Mouse (Mus musculus) embryonic facial prominence, embryonic 11.5 days (tissue): ENCODE results near the gene Plppr2. TPM values are rescaled to one million over a fixed set of nuclear protein-coding genes. Genes with fewer than 3 reads are reported as not detected.

Experiments used
- ATAC-seq: fragments of 200-750 bp; cut with Nextera tagmentation; replicated peaks from 2 replicates; pipeline ENCODE4 v1.8.0; 2017; ENCODE audit warnings: low read depth; ENCODE audit not compliant: insufficient number of reproducible peaks, low FRiP score, low TSS enrichment
- DNase-seq: peaks from one replicate; pipeline ENCODE4 v3.0.0-alpha.2; 2015; ENCODE audit warnings: low spot score
- H3K27ac ChIP-seq: fragments of 300-500 bp; sonication (generic); replicated peaks from 2 replicates; pipeline ENCODE4 v1.5.1; 2014; ENCODE audit warnings: mild to moderate bottlenecking, low read depth, low read length, control low read depth
- H3K27me3 ChIP-seq: fragments of 300-500 bp; sonication (generic); 2 replicates; pipeline ENCODE4 v1.6.1; 2014; ENCODE audit warnings: mild to moderate bottlenecking, low read length, moderate library complexity, mixed read lengths; ENCODE audit not compliant: control insufficient read depth, insufficient read depth
- H3K36me3 ChIP-seq: fragments of 300-500 bp; sonication (generic); replicated peaks from 2 replicates; pipeline ENCODE4 v1.6.1; 2014; ENCODE audit warnings: low read depth, mild to moderate bottlenecking, low read length, moderate library complexity, mixed read lengths; ENCODE audit not compliant: control insufficient read depth, insufficient read depth
- H3K4me1 ChIP-seq: fragments of 300-500 bp; sonication (generic); 2 replicates; pipeline ENCODE4 v1.6.1; 2014; ENCODE audit warnings: low read length, mixed read lengths; ENCODE audit not compliant: control insufficient read depth, insufficient read depth
- H3K4me2 ChIP-seq: fragments of 300-500 bp; sonication (generic); 2 replicates; pipeline ENCODE4 v1.6.1; 2014; ENCODE audit warnings: low read depth, mild to moderate bottlenecking, control low read depth, low read length, moderate library complexity
- H3K4me3 ChIP-seq: fragments of 300-500 bp; sonication (generic); 2 replicates; pipeline ENCODE4 v1.5.1; 2014; ENCODE audit warnings: low read depth, low read length, control low read depth
- H3K9ac ChIP-seq: fragments of 300-500 bp; sonication (generic); replicated peaks from 2 replicates; pipeline ENCODE4 v1.6.1; 2014; ENCODE audit warnings: mild to moderate bottlenecking, control low read depth, low read length
- H3K9me3 ChIP-seq: fragments of 300-500 bp; sonication (generic); replicated peaks from 2 replicates; pipeline ENCODE4 v1.6.1; 2016; ENCODE audit warnings: mild to moderate bottlenecking, low read length, inconsistent platforms, mixed read lengths; ENCODE audit not compliant: control insufficient read depth
- WGBS: fragments of 180-500 bp; shearing (Covaris S2); extraction: QIAGEN DNeasy Blood & Tissue Kit; methylation state at CpG from one replicate; pipeline ENCODE4 v1.1.7; 2014; 5-methylcytosine and 5-hydroxymethylcytosine counted together
- polyA plus RNA-seq: library from polyadenylated mRNA; unstranded; fragments of >200 nt; fragmentation: Nextera tagmentation; extraction: Ambion mirVana; gene quantifications from 2 replicates; pipeline ENCODE4 v1.2.1, GENCODE M21; 2014

The Plppr2 gene
- polyA plus RNA-seq, 1 experiment from 2014 or later, result 6.9 TPM

DNA sequence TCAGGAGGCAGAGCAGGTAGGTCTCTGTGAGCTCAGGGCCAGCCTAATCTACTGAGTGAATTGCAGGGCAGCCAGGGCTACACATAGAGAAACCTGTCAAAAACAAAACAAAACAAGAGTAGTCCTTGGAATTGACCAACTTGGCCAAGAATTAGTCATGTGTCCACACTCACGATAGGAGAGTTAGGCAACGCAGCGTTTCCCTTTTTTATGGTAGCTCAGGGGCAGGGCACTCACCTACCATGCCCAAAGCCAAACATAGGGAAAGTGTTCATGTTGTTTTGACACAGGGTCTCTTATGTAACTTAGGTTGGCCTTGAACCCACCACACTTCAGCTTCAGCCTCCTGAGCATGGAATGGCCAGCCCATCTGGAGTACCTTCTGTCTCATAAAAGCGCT lies 32.5 kb downstream of the Plppr2 start:
- H3K4me3 ChIP-seq, result no peak overlapping the region
- no peak for ATAC-seq
- no peaks in the 10 kb centered on the region for H3K36me3 ChIP-seq
- no peak overlapping the region for H3K4me2 ChIP-seq
- H3K9me3 ChIP-seq, result no peaks in the 10 kb centered on the region
- no peak overlapping the region for H3K27ac ChIP-seq
- H3K4me1 ChIP-seq, result no peaks in the 10 kb centered on the region
- DNase-seq, result no peak
- 96% methylated on average over 4 of the region's 4 CpGs for WGBS
- no peaks in the 10 kb centered on the region for H3K27me3 ChIP-seq
- no peak overlapping the region for H3K9ac ChIP-seq

GRCm38 (mm10) chr9:21976626-21977175 lies 39.9 kb downstream of the Plppr2 start:
- no peak overlapping the region for H3K27ac ChIP-seq
- WGBS, result 75% methylated on average over 5 of the region's 10 CpGs
- no peaks in the 10 kb centered on the region for H3K9me3 ChIP-seq
- H3K4me3 ChIP-seq, result no peak overlapping the region
- H3K4me2 ChIP-seq, result no peak overlapping the region
- no peak overlapping the region for H3K9ac ChIP-seq
- no peak for ATAC-seq
- H3K4me1 ChIP-seq, result no peaks in the 10 kb centered on the region
- no peak for DNase-seq
- H3K36me3 ChIP-seq, result no peaks in the 10 kb centered on the region
- H3K27me3 ChIP-seq, result no peaks in the 10 kb centered on the region; the same call in 1 of the 2 replicates

- no peak for DNase-seq
- no peaks in the 10 kb centered on the region; the same call in 1 of the 2 replicates for H3K27me3 ChIP-seq
- H3K27ac ChIP-seq, result no peak overlapping the region
- H3K36me3 ChIP-seq, result no peaks in the 10 kb centered on the region
- H3K4me3 ChIP-seq, result no peak overlapping the region
- ATAC-seq, result no peak
- no peak overlapping the region for H3K4me2 ChIP-seq
- no peaks in the 10 kb centered on the region for H3K9me3 ChIP-seq
- WGBS, result 89% methylated on average over 5 of the region's 5 CpGs
- H3K4me1 ChIP-seq, result no peaks in the 10 kb centered on the region
- H3K9ac ChIP-seq, result no peak overlapping the region
These were observed 40.5 kb downstream of the Plppr2 start for GRCm38 (mm10) chr9:21977331-21977730.

- H3K9me3 ChIP-seq, result no peaks in the 10 kb centered on the region
- H3K27ac ChIP-seq, result no peak overlapping the region
- H3K4me3 ChIP-seq, result no peak overlapping the region
- no peak for ATAC-seq
- no peaks in the 10 kb centered on the region for H3K4me1 ChIP-seq
- no peak overlapping the region for H3K9ac ChIP-seq
- no peaks in the 10 kb centered on the region; the same call in 1 of the 2 replicates for H3K27me3 ChIP-seq
- no peak overlapping the region for H3K4me2 ChIP-seq
- no peaks in the 10 kb centered on the region for H3K36me3 ChIP-seq
- 23% methylated on average over 2 of the region's 2 CpGs for WGBS
- DNase-seq, result no peak
These were observed 41.1 kb downstream of the Plppr2 start for GRCm38 (mm10) chr9:21977972-21978371.

GRCm38 (mm10) chr9:21978398-21979128 lies 41.7 kb downstream of the Plppr2 start:
- no peaks in the 10 kb centered on the region for H3K9me3 ChIP-seq
- no peak for DNase-seq
- H3K4me3 ChIP-seq, result no peak overlapping the region
- no peaks in the 10 kb centered on the region for H3K4me1 ChIP-seq
- H3K4me2 ChIP-seq, result no peak overlapping the region
- no peaks in the 10 kb centered on the region; the same call in 1 of the 2 replicates for H3K27me3 ChIP-seq
- 88% methylated on average over 4 of the region's 4 CpGs for WGBS
- no peak for ATAC-seq
- no peaks in the 10 kb centered on the region for H3K36me3 ChIP-seq
- H3K27ac ChIP-seq, result no peak overlapping the region
- no peak overlapping the region for H3K9ac ChIP-seq

GRCm38 (mm10) chr9:21983911-21984310 lies 47.1 kb downstream of the Plppr2 start:
- H3K4me3 ChIP-seq, result no peak overlapping the region
- no peak overlapping the region for H3K9ac ChIP-seq
- no peak overlapping the region for H3K4me2 ChIP-seq
- DNase-seq, result no peak
- 6% methylated on average over 3 of the region's 3 CpGs for WGBS
- no peak overlapping the region for H3K27ac ChIP-seq
- no peak for ATAC-seq
- H3K4me1 ChIP-seq, result peaks cover 5% of the 10 kb centered on the region
- H3K36me3 ChIP-seq, result no peaks in the 10 kb centered on the region
- H3K27me3 ChIP-seq, result peaks cover 22% of the 10 kb centered on the region
- H3K9me3 ChIP-seq, result no peaks in the 10 kb centered on the region

GRCm38 (mm10) chr9:21987592-21988342 lies 50.9 kb downstream of the Plppr2 start:
- no peaks in the 10 kb centered on the region for H3K9me3 ChIP-seq
- no peak overlapping the region for H3K27ac ChIP-seq
- DNase-seq (peak; percentile 8), ATAC-seq (no peak)
- H3K27me3 ChIP-seq, result peaks cover 52% of the 10 kb centered on the region
- H3K4me1 ChIP-seq, result peaks cover 8% of the 10 kb centered on the region
- H3K4me2 ChIP-seq, result peak overlapping the region; percentile 79
- 9% methylated on average over 36 of the region's 36 CpGs for WGBS
- no peak overlapping the region for H3K9ac ChIP-seq
- peak overlapping the region; percentile 38; the same call in 1 of the 2 replicates for H3K4me3 ChIP-seq
- H3K36me3 ChIP-seq, result no peaks in the 10 kb centered on the region
